Mouse (Mus musculus) megakaryocyte, adult 5-6 weeks (primary cell): Measurements from ENCODE around the gene Gm20388. TPM values are rescaled to one million over a fixed set of nuclear protein-coding genes. Genes with fewer than 3 reads are reported as not detected.
A peak's percentile ranks its signal among the peaks of the same experiment; 100 is the strongest.

Experiments
- ATAC-seq: 2 replicates; pipeline ENCODE4 v1.8.0; 2016; ENCODE audit warnings: mild to moderate bottlenecking, inconsistent platforms; ENCODE audit not compliant: poor library complexity, severe bottlenecking
- total RNA-seq, 2 experiments: library from RNA; stranded (forward) in 1 of 2; stranded (reverse) in 1 of 2; fragments of 153-499, 151-499 nt in 1 of 2; fragments of 221-1000, 200-1000 nt in 1 of 2; gene quantifications; 2 replicates each; pipeline versions ENCODE4 v1.2.3 to v1.2.4; 2015 to 2017

Gene Gm20388
- total RNA-seq, 2 experiments from 2014 or later, result 7.6 to 15.5 TPM

- ATAC-seq, result no peak
Observed at GRCm38 (mm10) chr8:121635534-121635933, 1724.9 kb downstream of the Gm20388 start.

- no peak for ATAC-seq
Observed at GRCm38 (mm10) chr8:121636180-121636579, 1725.5 kb downstream of the Gm20388 start.

GRCm38 (mm10) chr8:121642804-121643203, 1732.2 kb downstream of the Gm20388 start:
- ATAC-seq, result no peak

- no peak for ATAC-seq
Observed at GRCm38 (mm10) chr8:121643384-121643783, 1732.7 kb downstream of the Gm20388 start.

- no peak for ATAC-seq
Observed at GRCm38 (mm10) chr8:121647511-121648215, 1737.0 kb downstream of the Gm20388 start.

- no peak for ATAC-seq
Observed at GRCm38 (mm10) chr8:121648451-121648850, 1737.8 kb downstream of the Gm20388 start.

GRCm38 (mm10) chr8:121649423-121649822, 1738.8 kb downstream of the Gm20388 start:
- no peak for ATAC-seq

GRCm38 (mm10) chr8:121649904-121650303, 1739.3 kb downstream of the Gm20388 start:
- no peak for ATAC-seq

GRCm38 (mm10) chr8:121650389-121651307, 1740.0 kb downstream of the Gm20388 start:
- ATAC-seq, result 0 out of 2 replicates have a peak, but pooled peaks have one; percentile 15

- ATAC-seq, result no peak
Observed at GRCm38 (mm10) chr8:121651308-121651873, 1740.8 kb downstream of the Gm20388 start.

- ATAC-seq, result no peak
Observed at GRCm38 (mm10) chr8:121651874-121652361, 1741.3 kb downstream of the Gm20388 start.

GRCm38 (mm10) chr8:121652774-121653323, 1742.2 kb downstream of the Gm20388 start, which contains the start of gene Zcchc14:
TSS of gene Zcchc14 (minus strand) at chr8:121652901.
- ATAC-seq, result peak; percentile 72

GRCm38 (mm10) chr8:121653340-121654019, 1742.8 kb downstream of the Gm20388 start:
- ATAC-seq, result no peak

GRCm38 (mm10) chr8:121654131-121654530, 1743.5 kb downstream of the Gm20388 start:
- ATAC-seq, result no peak

- no peak for ATAC-seq
Observed at GRCm38 (mm10) chr8:121654966-121655494, 1744.4 kb downstream of the Gm20388 start.

GRCm38 (mm10) chr8:121660602-121661001, 1750.0 kb downstream of the Gm20388 start:
- ATAC-seq, result no peak

GRCm38 (mm10) chr8:121661631-121662357, 1751.2 kb downstream of the Gm20388 start:
- no peak for ATAC-seq

- no peak for ATAC-seq
Observed at GRCm38 (mm10) chr8:121663101-121663500, 1752.5 kb downstream of the Gm20388 start.

- ATAC-seq, result no peak
Observed at GRCm38 (mm10) chr8:121665329-121665728, 1754.7 kb downstream of the Gm20388 start.
